Mouse (Mus musculus): ENCODE measurements around the gene Col4a3bp.

DNA sequence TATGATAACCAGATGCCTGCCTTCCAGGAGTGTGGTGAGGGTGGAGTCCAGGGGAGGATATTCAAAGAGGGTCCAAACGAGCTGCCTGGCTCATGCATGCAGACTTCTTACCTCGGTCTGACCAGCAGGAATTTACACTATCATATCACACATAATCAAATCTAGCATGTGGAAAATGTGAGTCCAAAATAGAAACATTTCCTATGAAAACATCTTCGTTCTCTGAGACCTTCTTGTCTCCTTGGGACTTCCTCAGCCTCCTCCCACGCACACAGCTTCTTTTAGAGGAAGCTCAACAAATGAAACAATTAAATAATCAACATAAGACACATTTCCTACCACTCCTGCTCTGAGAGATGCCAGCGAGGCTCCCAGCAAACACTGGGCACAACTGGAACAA, 30.5 kb upstream of the Col4a3bp start:
- no peak for TF ChIP-seq CTCF (IDR thresholded peaks at IDR 0.05; ENCODE audit: control insufficient read depth, insufficient read depth, insufficient read length)
- no peak for TF ChIP-seq MAX (IDR thresholded peaks at IDR 0.05)
- TF ChIP-seq CEBPB (IDR thresholded peaks at IDR 0.05; ENCODE audit: low read depth) = no peak
- TF ChIP-seq USF1 (IDR thresholded peaks at IDR 0.05; ENCODE audit: low read depth) = no peak
